Mouse (Mus musculus): ENCODE results near the gene Tnc.

DNA sequence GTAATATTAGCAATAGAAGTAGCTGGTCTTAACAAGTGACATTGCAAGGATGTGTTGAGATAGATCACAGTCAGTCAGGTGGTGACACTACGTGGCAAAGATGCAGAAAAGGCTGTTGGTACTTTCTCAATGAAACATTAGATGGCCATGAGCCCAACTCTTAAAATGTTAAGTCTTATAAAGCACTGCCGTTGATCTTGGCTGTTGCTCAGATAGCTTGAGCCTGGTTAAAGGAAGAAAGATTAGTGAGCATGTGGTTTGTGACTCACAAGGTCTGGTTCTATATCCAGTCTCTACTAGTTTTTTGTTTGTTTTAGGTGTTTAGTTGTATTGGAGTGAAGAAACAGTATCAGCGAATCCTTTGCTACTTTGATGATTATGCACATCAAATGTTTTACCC is 76.9 kb downstream of the Tnc start:
- TF ChIP-seq POLR2A (IDR thresholded peaks at IDR 0.05; ENCODE audit: control insufficient read depth, extremely low read depth, insufficient read depth, low read length, poor library complexity) = no peak
- no peak for TF ChIP-seq CTCF (IDR thresholded peaks at IDR 0.05; ENCODE audit: borderline replicate concordance, control insufficient read depth, extremely low read depth, insufficient read depth, low read length, poor library complexity)
